ENCODE assay signal across 25 mouse cellular contexts in the genomic region with DNA sequence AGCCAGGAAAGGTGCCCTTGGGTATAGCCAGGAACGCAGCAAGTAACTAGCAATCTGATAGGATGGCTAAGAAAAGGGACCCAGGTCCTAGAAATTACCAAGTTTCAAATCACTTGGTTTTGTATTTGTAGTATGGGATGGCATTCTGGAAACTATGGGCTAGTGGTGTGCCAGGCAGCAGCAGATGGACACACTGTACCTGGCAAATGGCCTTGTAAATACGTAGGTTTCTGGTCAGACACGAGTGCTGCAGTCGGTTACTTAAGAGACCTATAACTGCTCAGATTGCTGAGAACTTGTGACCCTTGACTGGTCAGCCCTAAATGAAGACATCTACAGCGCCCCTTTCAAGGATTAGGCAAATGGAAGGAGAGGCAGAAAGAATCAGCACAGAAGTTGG. TPM values are rescaled to one million over a fixed set of nuclear protein-coding genes. Genes with fewer than 3 reads are reported as not detected.
DNase-seq lines count a peak whose midpoint lies in the region; ATAC-seq and TF ChIP-seq lines count a peak whose summit lies in the region.
"Had no signal": no experiment of that assay in that cellular context is flagged by ENCODE, and none has a peak within 500 bp of the region (broad histone marks: within the 10 kb centered on the region; RNA-seq: fewer than 3 reads in every experiment).

No protein-coding gene starts in this region.

- H3K9ac ChIP-seq in lung, postnatal 0 days (replicated peaks; ENCODE audit: low read depth) = no peak overlapping the region
- H3K9ac ChIP-seq: embryonic facial prominence, embryonic 12.5 days; forebrain, embryonic 15.5 days; heart, embryonic 12.5 days; hindbrain, embryonic 14.5 days had no signal

- H3K36me3 ChIP-seq in lung, postnatal 0 days (ENCODE audit: insufficient read depth, low read length) = peaks cover 22% of the 10 kb centered on the region; the same call in 1 of the 2 replicates

- TF ChIP-seq CTCF in lung, postnatal 0 days (IDR thresholded peaks at IDR 0.05) = no peak

- DNase-seq in brain, adult 2 months (ENCODE audit: low read depth, low spot score) = peak; percentile 51
- DNase-seq in cerebellum, adult 18-20 months = peak; percentile 35 to 47
- DNase-seq in cerebellum, adult 9-11 months = peak; percentile 32
- peak; percentile 22 to 34 for DNase-seq in cerebellum, postnatal 36 days
- no peak for DNase-seq in lung, postnatal 0 days (ENCODE audit: low spot score)
- no peak for DNase-seq in layer of hippocampus, postnatal 25 days (ENCODE audit: extremely low spot score in 1 of 2, low spot score in 1 of 2)
- DNase-seq: adrenal gland, adult 2 months; adrenal gland, postnatal 25 days; embryo, embryonic 11 days; gastrocnemius, postnatal 10 days; heart, adult 2 months; kidney, adult 2 months had no signal

- no peaks in the 10 kb centered on the region for H3K9me3 ChIP-seq in lung, postnatal 0 days (ENCODE audit: low read length)
- H3K9me3 ChIP-seq: embryonic facial prominence, embryonic 12.5 days; forebrain, embryonic 15.5 days; heart, embryonic 12.5 days; hindbrain, embryonic 10.5 days had no signal

- H3K4me1 ChIP-seq in lung, postnatal 0 days (ENCODE audit: insufficient read depth, low read depth, low read length) = no peaks in the 10 kb centered on the region
- H3K4me1 ChIP-seq: embryonic facial prominence, embryonic 12.5 days; forebrain, embryonic 15.5 days; hindbrain, embryonic 10.5 days had no signal

- TF ChIP-seq EP300 in lung, postnatal 0 days (IDR thresholded peaks at IDR 0.05) = no peak

- WGBS in lung, postnatal 0 days = 79% methylated on average over 5 of the region's 5 CpGs

- H3K27me3 ChIP-seq in lung, postnatal 0 days (replicated peaks; ENCODE audit: insufficient read depth, low read length) = no peaks in the 10 kb centered on the region
- H3K27me3 ChIP-seq: embryonic facial prominence, embryonic 12.5 days; forebrain, embryonic 15.5 days; heart, embryonic 12.5 days had no signal

- ATAC-seq in lung, postnatal 0 days = no peak
- ATAC-seq: forebrain, embryonic 15.5 days; intestine, embryonic 16.5 days had no signal

- no peak overlapping the region for H3K27ac ChIP-seq in lung, postnatal 0 days (ENCODE audit: low read length)
- H3K27ac ChIP-seq: embryonic facial prominence, embryonic 12.5 days; forebrain, embryonic 15.5 days; heart, adult 2 months; hindbrain, embryonic 10.5 days; hindbrain, embryonic 14.5 days had no signal

- no peak overlapping the region for H3K4me2 ChIP-seq in lung, postnatal 0 days (replicated peaks; ENCODE audit: low read depth, low read length)
- H3K4me2 ChIP-seq: embryonic facial prominence, embryonic 12.5 days; forebrain, embryonic 15.5 days; heart, embryonic 12.5 days; hindbrain, embryonic 14.5 days had no signal

- no peak overlapping the region for H3K4me3 ChIP-seq in lung, postnatal 0 days (ENCODE audit: low read depth, low read length)
- H3K4me3 ChIP-seq: embryonic facial prominence, embryonic 12.5 days; forebrain, embryonic 15.5 days; heart, adult 2 months; heart, embryonic 12.5 days; hindbrain, embryonic 10.5 days had no signal

RNA-seq across cellular contexts. Expression of gene Gm20604, which starts 19.7 kb away (rescaled TPM):
- 11.8 and 12.2 TPM in 2 replicates for polyA plus RNA-seq in lung, postnatal 0 days (2015; fragmentation: Nextera tagmentation; extraction: Ambion mirVana)
- 10 to 100 TPM; 16.3 to 19.3 TPM for total RNA-seq in layer of hippocampus, postnatal 25 days (2021)

RNA-seq across cellular contexts. Expression of gene Ubr7, which starts 20.4 kb away (rescaled TPM):
- 20.7 and 23.1 TPM in 2 replicates for polyA plus RNA-seq in lung, postnatal 0 days (2015; fragmentation: Nextera tagmentation; extraction: Ambion mirVana)
- total RNA-seq in layer of hippocampus, postnatal 25 days (2021) = 10 to 100 TPM; 31.0 to 33.6 TPM

RNA-seq across cellular contexts. Expression of gene Gon7, which starts 20.5 kb away (rescaled TPM):
- 15.1 and 17.6 TPM in 2 replicates for polyA plus RNA-seq in lung, postnatal 0 days (2015; fragmentation: Nextera tagmentation; extraction: Ambion mirVana)
- total RNA-seq in layer of hippocampus, postnatal 25 days (2021) = 10 to 100 TPM; 13.6 to 15.7 TPM

RNA-seq across cellular contexts. Expression of gene Gm28051, which starts 20.6 kb away (rescaled TPM):
- not detected in 2 replicates for polyA plus RNA-seq in lung, postnatal 0 days (2015; fragmentation: Nextera tagmentation; extraction: Ambion mirVana)
- total RNA-seq in layer of hippocampus, postnatal 25 days (2021) = not detected
- total RNA-seq: adrenal gland, adult 2 months; adrenal gland, postnatal 25 days; common myeloid progenitor, adult 5-6 weeks; ES-E14; gastrocnemius, postnatal 10 days; gastrocnemius, postnatal 4 days; heart, adult 2 months; heart, postnatal 25 days had no signal
- polyA plus RNA-seq: adrenal gland, adult 2 months; embryonic facial prominence, embryonic 12.5 days; forebrain, embryonic 11.5 days; forebrain, embryonic 15.5 days; frontal cortex, adult 2 months; heart, adult 2 months; heart, embryonic 12.5 days; heart, embryonic 16.5 days; hindbrain, embryonic 10.5 days; hindbrain, embryonic 14.5 days; intestine, embryonic 16.5 days; kidney, adult 2 months had no signal

RNA-seq across cellular contexts. Expression of gene Tmem251, which starts 34.6 kb away (rescaled TPM):
- polyA plus RNA-seq in lung, postnatal 0 days (2015; fragmentation: Nextera tagmentation; extraction: Ambion mirVana) = 9.9 and 12.5 TPM in 2 replicates
- total RNA-seq in layer of hippocampus, postnatal 25 days (2021) = 1 to 10 TPM; 4.8 to 5.4 TPM

Comparison
In these comparisons a context has a peak if more than half of its experiments do, and no peak if none do; other contexts are left out.
1. DNase-seq: peak in brain, adult 2 months (single experiment), cerebellum, adult 18-20 months (2 of 2), cerebellum, adult 9-11 months (single experiment) and cerebellum, postnatal 36 days (2 of 2); none in lung, postnatal 0 days (single experiment) and layer of hippocampus, postnatal 25 days (0 of 2).